Mouse (Mus musculus): ENCODE measurements around the gene Prtn3.

DNA sequence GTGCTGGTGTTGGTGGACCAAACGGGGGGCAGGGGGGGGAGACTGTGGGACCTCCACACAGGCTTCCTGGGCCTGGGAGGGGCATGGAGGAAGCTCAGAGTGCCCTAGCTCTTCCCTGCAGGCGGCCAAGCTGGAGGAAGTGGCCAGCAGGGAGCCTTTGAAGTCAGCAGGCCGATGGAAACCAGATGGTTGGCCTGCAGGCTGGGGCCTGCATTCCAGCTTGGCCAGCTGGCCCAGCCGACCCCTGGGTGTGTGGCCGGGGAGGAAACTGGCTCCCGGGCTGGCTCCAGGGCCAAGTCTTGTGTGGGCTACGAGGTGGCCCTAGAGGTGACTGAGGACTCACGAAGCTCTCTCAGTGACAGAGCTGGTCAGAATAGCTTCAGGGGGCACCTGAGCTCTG is 58.5 kb downstream of the Prtn3 start:
- TF ChIP-seq POLR2A (IDR thresholded peaks at IDR 0.05; ENCODE audit: insufficient read depth, low read depth, low read length): no peak
- TF ChIP-seq CTCF (IDR thresholded peaks at IDR 0.05; ENCODE audit: insufficient read depth, low read depth, low read length): no peak

Measured in olfactory bulb, adult 2 months (tissue).